Mouse (Mus musculus): ENCODE data around the gene Fbxl8. TPM values are rescaled to one million over a fixed set of nuclear protein-coding genes. Genes with fewer than 3 reads are reported as not detected.

The Fbxl8 gene
- polyA plus RNA-seq, 1 experiment from 2014 or later, result 0.68 TPM

GRCm38 (mm10) chr8:105275840-105276239 lies 11.4 kb downstream of the Fbxl8 start, which contains the start of gene Nol3:
TSS of gene Nol3 (plus strand) at chr8:105276140.
- Histone ChIP-seq H3K9me3 (no peaks in the 10 kb centered on the region), H3K4me2 (peak within 1 kb of the TSS; percentile 68), H3K27me3 (peaks cover 99% of the 10 kb centered on the region), H3K27ac (no peak within 1 kb of the TSS), H3K36me3 (replicated peaks) (peaks cover 7% of the 10 kb centered on the region; the same call in 1 of the 2 replicates), H3K4me1 (peaks cover 30% of the 10 kb centered on the region), H3K4me3 (replicated peaks) (peak within 1 kb of the TSS; percentile 42), H3K9ac (peak within 1 kb of the TSS; percentile 62)
- peak; percentile 3; the same call in 1 of the 2 replicates for ATAC-seq (ENCODE audit: low FRiP score)
- WGBS, result 5% methylated on average over 10 of the region's 10 CpGs

DNA sequence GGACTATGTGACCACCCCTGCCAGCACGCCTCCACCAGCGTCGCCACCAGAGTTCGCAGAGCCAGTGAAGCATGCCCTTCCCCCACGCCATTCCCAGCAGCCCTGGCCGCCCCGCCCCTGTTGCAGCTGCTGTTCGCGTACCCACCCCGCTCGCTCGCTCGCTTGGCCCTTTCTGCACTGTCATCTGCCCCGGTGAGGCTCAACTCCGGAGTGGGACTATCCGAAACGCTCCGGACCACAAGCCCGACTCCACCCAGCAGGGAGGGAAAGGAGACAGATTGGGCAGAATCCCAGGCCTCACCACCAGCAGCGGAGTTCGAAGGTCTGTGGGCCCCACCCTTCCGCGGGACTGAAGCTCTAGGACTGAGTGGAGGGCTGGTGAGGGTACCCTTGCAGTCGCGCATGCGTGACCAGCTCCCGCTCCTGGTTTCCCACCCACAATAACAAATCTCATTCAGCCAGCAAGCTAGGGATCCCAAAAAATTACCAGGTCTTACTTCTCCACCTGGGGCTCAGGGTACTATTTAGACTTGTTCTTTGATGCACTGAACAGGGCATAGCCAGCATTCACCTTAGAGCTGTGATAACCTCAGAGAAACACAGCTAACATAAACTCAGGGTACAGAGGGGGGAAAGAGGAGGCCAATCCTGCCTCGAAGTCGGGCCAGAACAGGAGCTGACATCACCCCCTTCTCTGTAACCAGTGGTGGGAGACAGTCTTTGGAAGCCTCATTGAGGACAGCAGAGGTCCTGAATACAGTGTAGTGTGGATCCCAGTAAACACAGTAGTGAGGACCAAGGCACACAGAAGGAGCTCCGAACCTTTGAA lies 12.1 kb downstream of the Fbxl8 start:
- H3K9ac ChIP-seq, result peak overlapping the region; percentile 62
- no peaks in the 10 kb centered on the region for H3K9me3 ChIP-seq
- H3K27me3 ChIP-seq, result peaks cover 97% of the 10 kb centered on the region
- no peak overlapping the region for H3K27ac ChIP-seq
- H3K4me2 ChIP-seq, result peak overlapping the region; percentile 68
- WGBS, result 2% methylated on average over 30 of the region's 30 CpGs
- peaks cover 29% of the 10 kb centered on the region for H3K4me1 ChIP-seq
- H3K36me3 ChIP-seq (replicated peaks), result peaks cover 10% of the 10 kb centered on the region; the same call in 1 of the 2 replicates
- peak; percentile 71 for ATAC-seq (ENCODE audit: low FRiP score)
- peak overlapping the region; percentile 42 for H3K4me3 ChIP-seq (replicated peaks)

DNA sequence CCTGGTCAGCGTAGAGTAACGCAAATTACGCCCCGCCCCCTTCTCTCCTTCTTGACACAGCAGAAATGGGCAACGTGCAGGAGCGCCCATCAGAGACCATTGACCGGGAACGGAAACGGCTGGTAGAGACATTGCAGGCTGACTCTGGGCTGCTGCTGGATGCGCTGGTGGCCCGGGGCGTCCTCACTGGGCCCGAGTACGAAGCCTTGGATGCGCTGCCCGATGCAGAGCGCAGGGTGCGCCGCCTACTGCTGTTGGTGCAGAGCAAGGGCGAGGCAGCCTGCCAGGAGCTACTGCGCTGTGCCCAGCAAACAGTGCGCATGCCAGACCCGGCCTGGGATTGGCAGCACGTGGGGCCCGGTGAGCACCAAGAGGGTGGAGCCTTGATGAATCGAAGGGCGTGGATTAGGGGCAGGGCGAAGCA lies 14.5 kb downstream of the Fbxl8 start:
- H3K27me3 ChIP-seq, result peaks cover 84% of the 10 kb centered on the region
- peak; percentile 53 for ATAC-seq (ENCODE audit: low FRiP score)
- no peak overlapping the region for H3K27ac ChIP-seq
- WGBS, result 2% methylated on average over 28 of the region's 28 CpGs
- peak overlapping the region; percentile 50 for H3K4me2 ChIP-seq
- peak overlapping the region; percentile 34 for H3K9ac ChIP-seq
- peak overlapping the region; percentile 24 for H3K4me3 ChIP-seq (replicated peaks)
- peaks cover 29% of the 10 kb centered on the region for H3K4me1 ChIP-seq
- no peaks in the 10 kb centered on the region for H3K9me3 ChIP-seq
- H3K36me3 ChIP-seq (replicated peaks), result peaks cover 30% of the 10 kb centered on the region

DNA sequence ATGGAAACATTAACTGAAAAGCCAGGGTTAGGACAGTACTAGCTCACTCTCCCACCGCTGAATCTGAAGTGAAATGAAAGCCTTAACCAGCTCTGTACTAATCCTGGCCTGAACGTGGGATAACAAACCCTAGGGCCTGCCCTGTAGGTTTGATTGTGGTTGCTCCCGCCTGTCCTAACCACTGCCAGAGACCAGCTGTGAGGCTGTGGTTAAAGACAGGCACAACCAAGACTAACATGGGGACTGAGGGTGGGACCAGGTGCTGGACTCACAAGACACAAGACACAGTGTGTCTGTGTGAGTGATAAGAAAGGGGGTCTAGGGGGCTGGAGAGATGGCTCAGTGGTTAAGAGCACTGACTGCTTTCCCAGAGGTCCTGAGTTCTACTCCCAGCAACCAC lies 16.1 kb downstream of the Fbxl8 start:
- Histone ChIP-seq H3K4me2 (no peak overlapping the region), H3K9ac (no peak overlapping the region), H3K27me3 (peaks cover 68% of the 10 kb centered on the region), H3K36me3 (replicated peaks) (peaks cover 42% of the 10 kb centered on the region), H3K9me3 (no peaks in the 10 kb centered on the region), H3K4me1 (peaks cover 28% of the 10 kb centered on the region), H3K4me3 (replicated peaks) (no peak overlapping the region), H3K27ac (no peak overlapping the region)
- no peak for ATAC-seq (ENCODE audit: low FRiP score)
- whole genome bisulfite sequencing, result 61% methylated on average over 3 of the region's 3 CpGs

DNA sequence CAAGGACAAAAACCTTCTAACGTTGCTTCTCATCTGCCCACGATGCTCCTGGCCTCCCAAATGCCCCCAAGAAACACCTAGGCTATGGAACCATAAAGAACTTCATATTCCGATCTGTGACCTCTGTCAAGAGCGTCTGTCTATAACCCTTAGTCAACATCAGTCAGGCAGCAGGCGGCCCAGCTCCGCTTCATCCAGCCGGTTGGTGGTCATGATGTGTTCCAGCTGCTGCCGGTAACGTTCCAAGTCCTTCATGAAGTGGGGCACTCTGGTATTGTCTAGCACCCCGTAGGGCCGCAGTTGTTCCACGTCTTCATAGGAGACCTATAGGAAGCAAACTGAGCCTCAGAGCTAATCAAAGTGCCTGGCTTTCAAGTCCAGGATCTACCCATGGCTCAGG lies 17.4 kb downstream of the Fbxl8 start:
- Histone ChIP-seq H3K4me2 (no peak overlapping the region), H3K9ac (no peak overlapping the region), H3K4me1 (peaks cover 27% of the 10 kb centered on the region), H3K27ac (no peak overlapping the region), H3K9me3 (no peaks in the 10 kb centered on the region), H3K27me3 (peaks cover 55% of the 10 kb centered on the region), H3K4me3 (replicated peaks) (no peak overlapping the region), H3K36me3 (replicated peaks) (peaks cover 44% of the 10 kb centered on the region)
- no peak for ATAC-seq (ENCODE audit: low FRiP score)
- WGBS, result 90% methylated on average over 12 of the region's 12 CpGs

DNA sequence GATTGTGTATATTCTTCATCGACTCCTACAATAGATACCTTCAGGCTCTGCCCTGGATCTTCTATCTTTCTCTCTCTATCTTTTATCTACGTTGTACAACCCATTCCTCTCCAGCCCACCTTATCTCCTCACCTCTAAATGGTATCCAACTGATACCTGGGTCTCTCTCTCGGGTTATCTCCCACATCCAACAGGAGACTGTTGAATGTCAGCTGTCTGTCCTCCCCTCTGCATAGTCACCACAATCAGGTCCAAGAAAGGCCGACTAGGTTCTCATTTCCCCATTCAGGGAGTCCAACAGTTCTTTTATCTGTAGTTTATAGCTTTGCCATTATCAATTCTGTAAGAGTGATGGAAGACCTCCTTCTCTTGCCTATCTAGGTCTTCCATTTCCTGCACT lies 17.8 kb downstream of the Fbxl8 start:
- no peak overlapping the region for H3K27ac ChIP-seq
- H3K4me3 ChIP-seq (replicated peaks), result no peak overlapping the region
- no peak for ATAC-seq (ENCODE audit: low FRiP score)
- H3K4me2 ChIP-seq, result no peak overlapping the region
- peaks cover 44% of the 10 kb centered on the region for H3K36me3 ChIP-seq (replicated peaks)
- no peaks in the 10 kb centered on the region for H3K9me3 ChIP-seq
- peaks cover 28% of the 10 kb centered on the region for H3K4me1 ChIP-seq
- H3K9ac ChIP-seq, result no peak overlapping the region
- H3K27me3 ChIP-seq, result peaks cover 51% of the 10 kb centered on the region
- WGBS, result 91% methylated on average over 4 of the region's 4 CpGs

DNA sequence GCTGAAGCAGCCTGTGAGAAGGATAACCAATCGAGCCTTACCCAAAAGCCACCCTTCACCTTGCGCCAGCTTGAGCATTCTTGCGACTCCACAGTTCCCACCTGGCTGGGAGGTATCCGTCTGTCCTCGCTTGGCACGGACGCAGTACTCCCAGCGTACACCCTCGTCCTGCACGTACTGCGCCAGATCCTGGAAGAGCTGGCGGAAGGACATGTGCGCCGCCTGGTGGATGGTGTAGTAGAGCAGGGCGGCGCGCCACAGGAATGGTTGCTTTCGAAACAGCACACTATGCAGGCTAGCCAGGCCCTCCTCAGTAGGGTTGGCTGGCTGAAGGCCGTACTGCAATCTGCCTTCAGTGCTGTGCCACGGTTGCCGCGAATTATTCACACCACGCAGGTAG lies 18.6 kb downstream of the Fbxl8 start:
- H3K36me3 ChIP-seq (replicated peaks), result peaks cover 44% of the 10 kb centered on the region
- peak; percentile 10; the same call in 1 of the 2 replicates for ATAC-seq (ENCODE audit: low FRiP score)
- peaks cover 36% of the 10 kb centered on the region for H3K4me1 ChIP-seq
- no peak overlapping the region for H3K4me3 ChIP-seq (replicated peaks)
- no peak overlapping the region for H3K4me2 ChIP-seq
- no peak overlapping the region for H3K27ac ChIP-seq
- WGBS, result 26% methylated on average over 23 of the region's 23 CpGs
- H3K27me3 ChIP-seq, result peaks cover 43% of the 10 kb centered on the region
- H3K9me3 ChIP-seq, result no peaks in the 10 kb centered on the region
- H3K9ac ChIP-seq, result no peak overlapping the region

DNA sequence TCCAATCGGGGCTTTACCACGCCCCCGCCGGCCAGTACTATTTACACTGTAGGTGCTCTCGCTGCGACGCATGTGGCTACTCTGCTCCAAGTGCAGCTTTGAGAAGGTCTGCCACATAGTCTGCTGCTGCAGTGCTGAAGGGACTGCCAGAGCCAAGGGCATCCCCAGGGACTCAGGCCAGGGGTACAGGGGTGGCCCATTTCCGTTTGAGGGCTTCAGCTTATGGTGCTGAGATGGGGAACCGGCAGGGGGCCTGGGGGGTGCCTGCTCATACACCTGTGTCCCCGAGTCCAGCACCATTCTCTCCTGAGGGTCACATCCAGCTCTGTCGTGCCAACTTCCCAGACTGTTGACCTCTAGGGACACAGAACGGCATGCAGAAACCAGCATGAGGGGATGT lies 21.1 kb downstream of the Fbxl8 start:
- peaks cover 27% of the 10 kb centered on the region for H3K27me3 ChIP-seq

GRCm38 (mm10) chr8:105286907-105287306 lies 22.5 kb downstream of the Fbxl8 start:
- WGBS, result 86% methylated on average over 4 of the region's 4 CpGs
- peaks cover 25% of the 10 kb centered on the region for H3K27me3 ChIP-seq

More for the DNA sequence above, 21.1 kb downstream of the Fbxl8 start:
- Histone ChIP-seq H3K9me3 (no peaks in the 10 kb centered on the region), H3K4me2 (no peak overlapping the region; the same call in 1 of the 2 replicates), H3K27ac (no peak overlapping the region), H3K4me3 (replicated peaks) (no peak overlapping the region), H3K4me1 (peaks cover 45% of the 10 kb centered on the region), H3K36me3 (replicated peaks) (peaks cover 39% of the 10 kb centered on the region), H3K9ac (no peak overlapping the region)
- no peak for ATAC-seq (ENCODE audit: low FRiP score)
- 50% methylated on average over 12 of the region's 12 CpGs for WGBS

DNA sequence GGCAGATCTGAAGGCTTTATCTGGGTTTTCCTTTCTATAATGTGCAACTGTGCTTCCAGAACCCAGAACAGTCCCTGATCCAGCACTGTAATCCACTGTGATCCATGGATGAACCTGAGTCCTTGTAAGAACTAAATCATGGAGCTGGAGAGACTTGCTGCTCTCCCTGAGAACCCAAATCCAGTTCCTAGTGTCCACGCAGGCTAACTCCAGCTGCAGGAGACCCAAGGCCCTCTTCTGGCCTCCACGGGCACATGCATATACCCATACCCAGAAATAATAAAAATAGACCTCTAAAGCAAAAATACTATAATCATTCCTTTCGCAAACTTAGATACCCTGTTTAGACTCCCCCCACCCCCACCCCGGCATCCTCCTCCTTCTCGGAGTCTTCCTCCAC lies 23.8 kb downstream of the Fbxl8 start:
- 87% methylated on average over 5 of the region's 5 CpGs for WGBS
- Histone ChIP-seq H3K27ac (no peak overlapping the region), H3K9ac (peak overlapping the region; percentile 61), H3K4me2 (peak overlapping the region; percentile 80), H3K27me3 (peaks cover 30% of the 10 kb centered on the region), H3K4me3 (replicated peaks) (peak overlapping the region; percentile 54), H3K9me3 (no peaks in the 10 kb centered on the region), H3K36me3 (replicated peaks) (peaks cover 17% of the 10 kb centered on the region), H3K4me1 (peaks cover 49% of the 10 kb centered on the region)
- ATAC-seq (ENCODE audit: low FRiP score), result no peak

More at GRCm38 (mm10) chr8:105286907-105287306, 22.5 kb downstream of the Fbxl8 start:
- Histone ChIP-seq H3K9me3 (no peaks in the 10 kb centered on the region), H3K27ac (no peak overlapping the region), H3K4me1 (peaks cover 49% of the 10 kb centered on the region), H3K4me3 (replicated peaks) (no peak overlapping the region), H3K4me2 (0 out of 2 replicates have a peak overlapping the region, but pooled peaks have one; percentile 11), H3K9ac (no peak overlapping the region), H3K36me3 (replicated peaks) (peaks cover 30% of the 10 kb centered on the region)
- ATAC-seq (ENCODE audit: low FRiP score), result no peak

GRCm38 (mm10) chr8:105288958-105289732 lies 24.7 kb downstream of the Fbxl8 start:
- Histone ChIP-seq H3K36me3 (replicated peaks) (peaks cover 14% of the 10 kb centered on the region), H3K27me3 (peaks cover 31% of the 10 kb centered on the region), H3K27ac (peak overlapping the region; percentile 90), H3K9me3 (no peaks in the 10 kb centered on the region), H3K4me1 (peaks cover 49% of the 10 kb centered on the region), H3K4me3 (replicated peaks) (peak overlapping the region; percentile 54), H3K4me2 (peak overlapping the region; percentile 80), H3K9ac (peak overlapping the region; percentile 61)
- under 1% methylated on average over 53 of the region's 53 CpGs for WGBS
- ATAC-seq (ENCODE audit: low FRiP score), result peak; percentile 95

DNA sequence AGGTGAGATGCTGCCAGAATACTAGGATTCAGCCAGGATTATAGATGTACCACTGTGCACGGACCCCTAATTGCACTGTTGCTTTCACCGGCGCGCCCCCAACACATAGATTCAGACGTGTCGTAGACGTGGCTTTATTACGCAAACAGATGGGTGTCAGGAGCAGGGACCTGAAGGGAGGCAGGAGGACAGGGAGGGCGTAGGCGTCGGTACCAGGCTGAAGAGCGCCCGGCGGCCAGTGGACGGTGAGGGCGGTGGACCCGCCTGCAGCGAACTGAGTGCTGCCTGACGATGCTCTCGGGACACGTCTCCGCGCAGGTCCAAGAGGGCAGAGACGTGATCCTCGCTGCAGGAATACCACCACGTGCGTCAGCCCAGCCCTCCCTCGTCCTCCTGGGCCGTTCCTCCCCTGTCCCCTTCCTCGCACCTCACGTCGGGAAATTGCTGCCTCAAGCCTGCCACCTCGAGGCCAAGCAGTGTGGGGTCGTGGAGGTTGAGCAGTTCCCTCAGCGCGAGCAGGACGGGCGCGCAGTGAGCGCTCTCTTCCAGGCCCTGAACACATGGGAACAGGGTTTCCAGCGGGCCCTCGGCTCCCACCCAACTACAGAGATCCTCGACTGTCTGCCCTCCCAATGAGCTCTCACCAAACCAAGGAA lies 25.5 kb downstream of the Fbxl8 start, which contains the start of gene 4931428F04Rik:
Gene 4931428F04Rik (minus strand): TSS at position 60 of the 656 bp plus-strand sequence.
- H3K27ac ChIP-seq, result peak within 1 kb of the TSS; percentile 90
- peaks cover 8% of the 10 kb centered on the region for H3K36me3 ChIP-seq (replicated peaks)
- peak within 1 kb of the TSS; percentile 54 for H3K4me3 ChIP-seq (replicated peaks)
- H3K9me3 ChIP-seq, result no peaks in the 10 kb centered on the region
- H3K4me2 ChIP-seq, result peak within 1 kb of the TSS; percentile 80
- peak; percentile 28 for ATAC-seq (ENCODE audit: low FRiP score)
- H3K27me3 ChIP-seq, result peaks cover 31% of the 10 kb centered on the region
- peak within 1 kb of the TSS; percentile 61 for H3K9ac ChIP-seq
- 2% methylated on average over 43 of the region's 43 CpGs for WGBS
- H3K4me1 ChIP-seq, result peaks cover 49% of the 10 kb centered on the region
